Mouse (Mus musculus) testis, adult 2 months (tissue): Measurements from ENCODE around the gene Krt19.

Experiments used
- CTCF ChIP-seq: fragments of 200-500 bp; IDR thresholded peaks from 2 replicates; pipeline ENCODE4 v1.5.1; 2012; ENCODE audit warnings: low read depth, mild to moderate bottlenecking, inconsistent platforms, low read length, moderate library complexity; ENCODE audit not compliant: control insufficient read depth, insufficient read depth, insufficient replicate concordance
- POLR2A ChIP-seq: fragments of 200-500 bp; IDR thresholded peaks from 2 replicates; pipeline ENCODE4 v1.6.1; 2012; ENCODE audit warnings: low read depth, mild to moderate bottlenecking, inconsistent platforms, low read length, moderate library complexity; ENCODE audit not compliant: control insufficient read depth

DNA sequence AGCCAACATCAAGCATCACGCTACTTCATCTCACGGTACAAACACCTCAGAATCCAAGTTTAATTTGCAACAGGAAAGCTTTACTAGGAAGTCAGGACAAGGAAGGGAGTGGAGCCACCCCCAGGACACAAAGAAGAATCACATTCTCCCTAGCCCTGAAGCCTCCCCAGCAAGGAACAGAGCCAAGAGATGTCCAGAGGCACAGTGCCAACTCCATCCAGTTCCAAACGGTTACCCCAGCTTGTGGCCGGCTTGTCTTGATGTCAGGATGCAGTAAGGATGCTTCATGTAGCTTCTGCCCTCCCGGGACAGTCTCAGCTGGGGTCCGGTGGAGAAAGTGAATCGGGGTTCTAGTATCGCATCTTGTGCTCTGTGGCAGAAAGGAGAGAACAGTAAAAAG lies 38.3 kb upstream of the Krt19 start:
- TF ChIP-seq CTCF (no peak), POLR2A (no peak)
